Mouse (Mus musculus): Measurements from ENCODE around the gene Sgk1. TPM values are rescaled to one million over a fixed set of nuclear protein-coding genes. Genes with fewer than 3 reads are reported as not detected.

The Sgk1 gene
- total RNA-seq, 2 experiments from 2014 or later = 95.0 to 204 TPM

DNA sequence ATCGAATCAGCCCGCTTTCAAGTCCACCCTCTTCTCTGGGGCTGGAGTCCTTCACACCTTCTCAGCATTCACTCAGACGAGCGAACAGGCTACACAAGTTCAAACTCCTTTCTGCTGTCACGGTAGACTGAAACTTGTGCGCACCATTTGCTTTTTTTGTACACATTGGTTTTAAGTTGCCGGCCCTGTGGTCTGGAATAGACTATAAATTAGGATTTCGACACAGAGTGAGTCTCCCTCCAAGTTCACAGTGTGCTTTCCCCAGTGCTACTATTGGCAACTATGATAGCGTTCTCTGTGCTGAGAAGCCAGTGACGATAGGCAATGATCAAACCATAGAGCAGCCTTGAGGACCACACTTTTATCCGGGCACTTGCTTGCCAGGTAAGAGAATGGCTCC, 91.7 kb downstream of the Sgk1 start:
- DNase-seq = no peak

DNA sequence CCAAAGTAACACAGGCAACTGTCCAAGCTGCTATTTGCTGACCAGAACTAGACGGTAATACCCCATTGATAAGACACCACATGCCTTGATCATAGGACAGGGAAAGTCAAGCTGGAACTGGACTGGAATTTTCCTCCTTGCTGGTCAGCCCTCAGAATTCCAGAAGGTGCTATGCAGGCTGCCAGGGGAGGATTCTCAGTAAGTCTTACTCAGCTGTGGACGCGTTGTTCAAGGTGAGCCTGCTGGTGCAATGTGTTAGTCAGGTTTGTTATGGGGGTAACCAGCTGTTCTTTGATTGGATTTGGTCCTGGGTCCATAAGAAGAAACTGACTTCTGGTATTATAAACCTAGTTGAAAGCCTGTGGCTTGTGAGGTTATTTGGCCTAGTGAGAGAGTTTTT, 92.8 kb downstream of the Sgk1 start:
- DNase-seq = no peak

DNA sequence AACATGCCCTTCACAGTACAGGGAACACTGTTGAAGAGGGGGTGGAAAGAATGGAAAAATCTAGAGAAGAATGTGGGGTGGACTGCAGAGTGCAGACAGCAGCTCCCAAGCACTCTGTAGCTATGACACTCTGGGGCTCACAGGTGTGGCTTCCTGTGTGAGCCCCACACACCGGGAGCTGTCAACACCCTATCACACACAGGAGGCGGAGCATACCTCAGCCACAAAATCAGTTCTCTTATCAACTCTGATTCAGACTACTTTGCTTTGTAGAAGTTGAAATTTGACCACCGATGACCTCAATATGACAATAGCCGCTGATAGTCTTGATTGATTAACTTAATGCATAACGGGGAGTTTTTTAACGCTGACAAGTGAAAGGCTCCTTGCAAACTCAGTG, 93.4 kb downstream of the Sgk1 start:
- no peak for DNase-seq

DNA sequence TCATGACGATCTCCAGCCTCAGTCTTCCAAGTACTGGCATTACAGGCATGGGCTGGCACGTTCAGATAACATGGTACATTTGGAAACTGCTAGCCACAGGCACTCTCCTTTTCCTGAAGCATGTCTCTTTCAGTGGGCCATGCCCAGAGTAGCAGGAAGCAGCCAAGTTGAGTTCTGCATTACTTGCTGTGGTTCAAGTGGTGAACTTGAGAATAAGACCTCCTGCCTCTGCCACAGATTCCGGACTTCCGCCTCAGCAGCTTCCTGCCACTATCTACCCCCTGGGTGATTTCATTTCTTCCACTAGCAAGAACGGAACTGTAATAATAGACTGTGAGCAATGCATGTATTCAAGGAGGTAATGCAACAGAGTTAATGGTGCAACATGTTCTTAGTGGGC, 94.3 kb downstream of the Sgk1 start:
- DNase-seq = no peak

DNA sequence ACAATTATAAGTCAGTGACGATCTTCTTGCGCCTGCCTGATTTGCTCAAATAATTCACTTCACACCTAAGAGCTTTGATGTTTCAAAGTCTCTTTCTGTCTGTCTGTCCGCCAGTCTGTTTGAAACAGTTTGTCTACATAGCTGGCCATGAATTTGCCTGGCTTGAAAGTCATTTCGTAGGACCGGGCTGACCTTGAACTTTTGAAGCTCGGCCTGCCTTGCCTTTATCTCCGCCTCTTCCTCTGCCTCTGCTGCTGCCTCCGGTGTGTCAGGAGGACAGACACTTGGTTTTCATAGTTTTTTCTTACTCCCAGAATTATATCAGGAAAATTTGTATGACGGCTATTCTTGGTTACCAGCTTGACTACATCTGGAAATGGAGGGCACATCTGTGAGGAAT, 96.4 kb downstream of the Sgk1 start:
- peak; percentile 71 for DNase-seq

DNA sequence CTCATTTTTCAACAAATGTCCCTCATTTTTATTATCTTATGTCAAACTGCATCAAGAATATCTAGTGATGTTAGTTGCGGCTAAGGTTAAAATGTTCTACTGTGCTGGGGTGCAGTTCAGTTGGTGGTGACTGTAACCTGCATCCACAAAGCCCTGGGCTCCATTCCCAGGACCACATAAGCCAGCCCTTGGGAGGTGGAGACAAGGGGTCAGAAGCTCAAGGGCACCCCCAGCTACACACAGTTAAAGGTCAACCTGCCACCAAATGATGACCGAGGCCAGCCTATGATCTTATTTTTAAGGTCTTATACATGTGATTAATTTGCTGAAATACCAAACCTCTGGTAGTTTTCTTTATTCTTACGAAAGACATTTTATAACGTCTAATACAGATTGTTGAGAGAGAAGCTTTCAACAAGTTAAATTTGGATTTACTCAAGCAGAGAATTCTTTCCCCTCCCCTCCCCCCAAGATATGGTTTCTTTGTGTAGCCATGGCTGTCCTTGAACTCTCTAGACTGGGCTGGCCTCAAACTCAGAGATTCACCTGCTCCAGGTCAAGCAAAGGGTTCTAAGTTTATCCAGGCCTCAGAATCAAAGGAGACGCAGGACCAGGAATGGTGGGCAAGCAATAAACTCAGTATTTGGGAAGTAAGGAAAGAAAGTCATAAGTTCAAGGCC, 97.4 kb downstream of the Sgk1 start:
- DNase-seq = peak; percentile 69

DNA sequence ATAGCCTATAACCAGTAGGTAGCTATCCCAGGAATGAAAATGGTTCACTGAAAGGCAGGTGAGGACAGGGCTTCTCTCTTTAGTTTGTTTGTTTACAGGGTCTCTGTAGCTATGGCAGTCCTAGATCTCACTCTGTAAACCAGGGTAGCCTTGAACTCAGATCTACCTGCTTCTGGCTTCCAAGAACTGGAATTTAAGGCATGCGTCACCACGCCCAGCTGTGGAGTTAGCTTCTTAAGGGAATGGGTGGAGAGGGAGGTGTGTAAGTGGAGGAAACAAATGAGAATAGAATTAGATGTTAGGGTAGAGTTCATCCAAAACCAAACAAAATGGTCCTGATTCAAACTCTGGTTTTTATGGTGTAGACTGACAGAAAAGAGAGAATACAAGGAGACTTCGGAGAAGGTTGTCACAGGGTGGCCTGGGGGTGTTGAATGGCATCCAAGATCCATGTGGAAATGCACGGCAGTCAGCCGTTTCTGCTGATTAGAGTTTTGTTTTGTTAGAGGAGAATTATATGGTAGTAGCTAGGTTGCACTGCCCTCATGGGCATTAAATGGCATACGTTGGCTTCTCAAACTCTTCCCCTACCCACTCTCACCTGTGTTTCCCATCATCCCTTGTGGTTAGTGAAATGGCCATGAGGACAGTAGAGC, 98.9 kb downstream of the Sgk1 start:
- no peak for DNase-seq

DNA sequence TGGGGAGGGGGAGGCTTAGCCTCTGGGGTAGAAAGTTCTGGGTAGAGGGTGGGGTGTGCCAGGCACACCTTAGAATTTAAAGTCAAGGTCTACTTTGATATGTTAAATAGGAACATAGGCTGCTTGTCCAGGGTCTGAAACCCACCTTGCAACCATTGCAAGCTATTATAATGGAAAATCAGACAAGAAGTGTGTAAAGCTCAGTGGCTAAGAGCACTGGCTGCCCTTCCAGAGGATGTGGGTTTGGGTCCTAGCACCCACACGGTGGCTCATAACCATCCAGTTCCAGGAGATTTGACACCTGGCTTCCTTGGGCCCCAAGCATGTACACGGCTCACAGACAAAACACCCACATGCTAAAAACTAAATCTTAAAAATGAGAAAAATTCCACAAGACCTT, 100.3 kb downstream of the Sgk1 start:
- DNase-seq = no peak

DNA sequence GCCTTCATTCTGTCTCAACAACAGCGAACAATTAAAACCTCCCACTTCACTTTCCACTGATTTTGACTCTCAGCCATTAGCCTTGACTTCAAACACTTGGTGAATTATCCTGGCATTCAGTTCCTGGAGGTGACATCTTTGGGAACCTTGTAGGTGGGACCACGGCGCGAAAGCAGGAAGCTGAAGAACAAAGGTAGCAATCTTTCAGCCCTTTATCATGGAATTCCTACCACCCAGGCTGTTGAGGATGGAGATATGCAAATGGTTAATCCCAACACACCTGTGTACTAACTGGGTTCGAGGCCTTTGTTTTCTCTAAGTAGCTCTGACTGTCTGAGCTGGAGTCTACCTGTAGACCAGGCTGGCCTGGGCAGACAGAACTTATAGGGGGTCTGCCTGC, 106.5 kb downstream of the Sgk1 start:
- DNase-seq = no peak

DNA sequence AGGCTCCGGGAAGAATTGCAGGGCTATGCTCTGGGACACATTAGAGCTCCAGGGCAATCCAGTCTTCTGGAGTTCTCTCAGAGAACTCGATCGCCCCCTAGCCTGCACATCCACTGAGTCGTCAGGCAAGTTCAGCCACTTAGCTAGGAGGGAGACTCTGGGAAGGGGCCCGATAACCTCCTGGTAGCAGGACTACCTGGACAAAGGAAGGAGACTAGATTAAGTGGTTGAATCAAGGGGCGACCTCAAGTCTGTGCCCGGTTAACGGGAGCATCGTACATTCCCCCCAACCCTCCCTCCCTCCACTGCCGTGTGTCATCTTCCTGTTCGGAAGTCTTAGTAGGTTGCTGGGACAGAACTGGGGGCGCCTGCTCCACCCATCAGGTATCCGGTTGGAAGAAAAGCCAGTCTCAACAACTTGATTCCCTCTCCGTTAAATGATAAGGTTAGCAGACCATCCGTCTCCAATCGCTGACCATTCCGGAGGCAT, 109.4 kb downstream of the Sgk1 start:
- peak; percentile 89 for DNase-seq

DNA sequence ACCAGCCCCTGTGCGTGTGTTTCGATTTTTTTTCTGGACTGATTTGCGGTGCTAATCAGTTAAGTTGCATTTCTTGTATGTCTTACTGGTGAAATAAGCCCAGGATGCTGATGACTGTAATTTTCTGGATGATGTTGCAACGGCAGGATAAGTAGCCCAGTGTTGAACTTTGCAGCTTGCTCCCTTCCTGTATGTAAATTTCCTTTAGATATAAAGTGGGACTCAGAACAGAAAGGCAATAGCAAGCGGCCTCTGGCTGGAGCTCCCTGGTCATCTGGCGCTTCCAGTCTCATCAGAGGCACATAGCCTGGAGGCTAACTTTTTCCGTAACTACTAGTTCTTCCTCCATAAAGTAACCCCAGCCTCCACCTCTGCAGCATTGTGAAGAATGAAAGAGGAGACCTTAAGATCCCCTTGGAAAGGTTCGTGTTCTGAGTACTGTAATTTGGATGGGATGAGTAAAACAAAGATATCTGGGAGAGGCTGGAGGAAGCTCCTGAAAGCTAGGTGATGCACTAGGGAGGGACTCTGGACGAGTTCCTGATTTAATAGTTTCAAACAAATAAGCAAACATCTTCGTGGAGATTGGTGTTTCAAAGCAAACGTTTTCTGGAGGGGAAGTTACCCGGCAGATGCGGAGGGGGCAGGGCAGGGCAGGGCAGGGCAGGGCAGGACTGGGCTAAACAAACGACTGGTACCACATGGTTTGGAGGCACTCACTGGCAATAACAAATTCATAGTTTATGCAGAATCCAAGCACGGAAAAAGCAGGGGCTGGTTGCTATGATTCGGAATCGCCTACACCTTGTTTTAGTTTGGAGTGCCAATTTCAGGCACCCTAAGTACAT, 110.2 kb downstream of the Sgk1 start:
- DNase-seq = peak; percentile 58

DNA sequence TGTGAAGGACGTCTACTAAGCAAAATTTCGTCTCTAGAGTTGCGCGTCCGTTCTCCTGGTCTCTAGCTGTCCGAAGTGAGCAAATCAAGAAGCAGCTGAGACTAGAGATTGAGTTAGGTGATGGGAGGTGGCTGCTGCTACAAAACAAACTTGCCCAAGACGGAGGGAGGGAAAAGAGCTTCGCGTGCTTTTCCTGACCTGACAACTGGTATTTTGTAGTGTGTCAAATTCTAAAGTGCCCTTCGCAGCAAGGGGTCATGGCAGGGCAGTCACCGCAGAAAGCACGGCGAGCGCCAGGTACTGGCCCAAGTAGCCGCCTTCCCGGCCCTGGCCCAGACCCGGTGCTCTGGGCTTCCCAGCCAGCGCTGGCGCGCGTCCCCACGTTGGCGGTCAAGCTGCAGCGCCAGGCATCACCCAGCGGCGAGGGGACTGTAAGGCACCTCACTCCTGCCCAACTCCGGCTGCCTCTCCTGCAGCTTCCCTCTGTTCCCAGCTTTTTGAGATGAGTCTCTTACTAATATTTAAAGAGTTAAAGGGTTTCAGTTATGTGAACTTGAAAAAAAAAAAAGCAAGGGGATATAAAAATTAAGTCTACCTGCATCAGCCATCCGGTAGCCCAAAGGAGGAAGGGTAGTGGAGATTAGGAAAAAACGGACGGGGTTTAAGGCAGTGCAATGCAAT, 111.0 kb downstream of the Sgk1 start:
- DNase-seq = peak; percentile 91

DNA sequence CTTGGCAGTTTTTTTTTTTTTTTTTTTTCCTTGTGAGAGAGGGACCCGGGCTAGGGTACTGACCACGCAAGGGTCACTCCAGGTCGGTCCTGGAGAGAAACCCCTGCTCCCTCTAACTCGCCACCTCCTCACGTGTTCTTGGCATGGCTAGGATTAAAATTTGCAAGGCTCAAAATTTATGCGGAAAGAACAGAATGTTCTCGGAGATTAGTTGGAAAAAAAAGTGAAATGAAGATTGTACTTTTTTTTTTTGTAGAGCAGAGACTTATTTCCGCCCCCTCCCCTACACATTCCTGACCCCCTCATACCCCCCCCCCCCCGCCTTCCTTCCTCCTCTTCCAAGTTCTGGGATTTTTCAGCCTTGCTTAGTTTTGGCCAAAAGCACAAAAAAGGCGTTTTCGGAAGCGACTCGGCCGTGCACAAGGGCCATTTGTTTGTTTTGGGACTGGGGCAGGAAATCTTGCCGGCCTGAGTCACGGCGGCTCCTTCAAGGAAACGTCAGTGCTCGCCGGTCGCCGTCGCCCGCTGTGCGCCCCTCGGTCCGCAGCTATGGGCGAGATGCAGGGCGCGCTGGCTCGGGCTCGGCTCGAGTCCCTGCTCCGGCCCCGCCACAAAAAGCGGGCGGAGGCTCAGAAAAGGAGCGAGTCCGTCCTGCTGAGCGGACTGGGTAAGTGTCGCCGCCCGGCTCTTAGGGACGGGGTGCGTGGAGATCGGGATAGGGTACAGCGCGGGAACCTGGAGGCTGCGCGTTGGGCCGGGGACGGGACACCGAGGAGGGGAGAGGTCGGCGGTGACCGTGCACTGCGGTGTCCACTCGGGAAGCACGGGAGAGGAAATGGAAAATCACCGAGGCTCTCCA, 111.8 kb downstream of the Sgk1 start:
- DNase-seq = peak; percentile 78

DNA sequence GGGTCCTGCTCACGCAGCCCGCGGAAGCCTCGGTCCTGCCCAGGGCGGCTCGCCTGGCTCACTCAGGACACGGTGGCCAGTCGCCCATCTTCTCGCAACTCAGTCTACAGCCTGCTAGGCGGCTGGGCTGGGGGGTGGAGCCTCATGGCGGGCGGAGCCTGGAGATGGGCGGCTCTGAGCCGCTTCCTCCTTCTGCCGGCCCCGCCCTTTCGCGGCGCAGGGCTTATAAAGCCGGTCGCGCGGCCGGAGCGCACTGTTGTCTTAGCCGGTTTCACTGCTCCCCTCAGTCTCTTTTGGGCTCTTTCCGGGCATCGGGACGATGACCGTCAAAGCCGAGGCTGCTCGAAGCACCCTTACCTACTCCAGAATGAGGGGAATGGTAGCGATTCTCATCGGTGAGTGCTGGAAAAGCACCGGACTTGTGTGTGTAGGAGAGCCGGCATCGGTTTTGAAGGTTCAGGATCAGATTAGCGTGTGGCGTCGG, 112.5 kb downstream of the Sgk1 start:
- DNase-seq = peak; percentile 99

DNA sequence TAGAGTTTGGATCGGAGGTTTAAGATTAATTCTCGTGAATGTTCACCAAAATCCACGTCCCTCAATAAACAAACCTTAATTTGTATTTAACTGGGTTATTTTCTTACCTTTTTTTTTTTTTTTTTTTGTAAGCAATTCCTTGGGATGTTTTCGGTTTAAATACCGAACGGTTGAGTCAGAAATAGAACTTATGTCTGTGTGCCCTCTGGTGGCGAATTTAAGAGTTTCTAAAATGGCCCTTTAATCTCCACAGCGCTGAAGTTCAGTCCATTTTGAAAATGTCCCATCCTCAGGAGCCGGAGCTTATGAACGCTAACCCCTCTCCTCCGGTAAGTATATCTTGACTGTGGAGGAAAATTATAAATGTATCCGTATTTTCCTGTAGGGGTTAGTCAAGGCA, 113.2 kb downstream of the Sgk1 start:
- peak; percentile 71 for DNase-seq

DNA sequence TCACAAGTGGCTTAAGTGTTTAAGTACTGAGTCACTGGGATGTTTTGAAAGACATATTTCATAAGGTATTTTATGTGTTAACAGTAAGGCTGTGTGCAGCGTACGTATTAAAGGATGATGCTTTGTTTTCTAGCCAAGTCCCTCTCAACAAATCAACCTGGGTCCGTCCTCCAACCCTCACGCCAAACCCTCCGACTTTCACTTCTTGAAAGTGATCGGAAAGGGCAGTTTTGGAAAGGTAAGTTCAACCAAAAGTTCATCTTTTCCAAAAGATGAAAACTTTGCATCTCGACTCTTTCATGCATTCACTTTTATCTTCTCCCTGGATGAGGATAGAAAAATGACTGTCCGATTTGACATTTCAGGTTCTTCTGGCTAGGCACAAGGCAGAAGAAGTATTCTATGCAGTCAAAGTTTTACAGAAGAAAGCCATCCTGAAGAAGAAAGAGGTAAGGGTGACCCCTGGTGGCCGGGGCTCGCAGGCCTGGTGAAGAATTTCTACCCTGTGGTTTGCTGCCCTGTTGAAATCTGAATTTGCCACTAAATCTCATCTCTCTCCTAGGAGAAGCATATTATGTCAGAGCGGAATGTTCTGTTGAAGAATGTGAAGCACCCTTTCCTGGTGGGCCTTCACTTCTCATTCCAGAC, 113.8 kb downstream of the Sgk1 start:
- peak; percentile 90 for DNase-seq

DNA sequence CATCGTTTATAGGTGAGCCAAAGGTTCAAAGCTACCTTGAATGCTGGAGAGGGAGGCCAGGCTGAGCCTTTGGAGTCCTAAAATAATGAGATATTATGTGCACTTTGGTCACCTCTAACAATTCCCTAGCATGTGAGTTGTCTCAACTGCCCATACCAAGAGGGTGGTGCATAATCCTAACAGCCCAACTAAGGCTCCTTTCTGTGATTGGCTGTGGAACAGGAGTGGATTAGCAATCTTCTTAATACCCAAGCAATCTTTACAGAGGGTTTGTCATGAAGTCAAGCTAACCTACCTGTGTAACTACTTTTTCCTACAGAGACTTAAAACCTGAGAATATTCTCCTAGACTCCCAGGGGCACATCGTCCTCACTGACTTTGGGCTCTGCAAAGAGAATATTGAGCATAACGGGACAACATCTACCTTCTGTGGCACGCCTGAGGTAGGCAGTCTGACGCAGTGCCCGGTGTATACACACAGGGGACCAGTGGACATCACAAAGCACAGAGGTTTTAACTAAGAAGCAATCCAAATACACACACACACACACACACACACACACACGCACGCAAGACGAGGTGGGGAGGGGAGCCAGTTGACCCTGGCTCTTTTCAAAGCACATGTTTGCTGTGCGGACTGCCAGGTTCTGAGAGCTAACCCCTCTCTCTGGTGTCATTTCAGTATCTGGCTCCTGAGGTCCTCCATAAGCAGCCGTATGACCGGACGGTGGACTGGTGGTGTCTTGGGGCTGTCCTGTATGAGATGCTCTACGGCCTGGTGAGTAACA, 114.9 kb downstream of the Sgk1 start:
- DNase-seq = no peak

DNA sequence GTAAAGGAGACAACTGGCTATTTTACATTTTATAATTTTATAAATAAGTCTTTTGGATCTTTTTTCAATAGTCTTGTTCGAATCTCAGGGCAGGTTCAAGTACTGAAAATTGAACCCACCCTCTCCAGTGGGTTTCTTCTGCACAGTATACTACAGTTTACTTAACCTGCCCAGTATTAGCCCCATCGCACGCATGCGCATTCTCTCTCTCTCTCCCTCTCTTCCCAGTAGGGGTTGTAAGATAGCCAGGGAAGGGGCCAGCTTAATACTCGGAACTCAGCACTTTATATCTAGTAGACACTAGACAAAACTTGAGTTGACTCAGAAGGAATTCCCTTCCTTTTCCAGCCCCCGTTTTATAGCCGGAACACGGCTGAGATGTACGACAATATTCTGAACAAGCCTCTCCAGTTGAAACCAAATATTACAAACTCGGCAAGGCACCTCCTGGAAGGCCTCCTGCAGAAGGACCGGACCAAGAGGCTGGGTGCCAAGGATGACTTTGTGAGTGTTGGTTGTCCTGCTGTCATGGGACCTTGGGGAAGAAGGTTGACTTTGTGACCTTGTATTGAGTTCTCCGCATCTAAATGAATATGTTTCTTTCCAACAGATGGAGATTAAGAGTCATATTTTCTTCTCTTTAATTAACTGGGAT, 115.7 kb downstream of the Sgk1 start:
- no peak for DNase-seq

DNA sequence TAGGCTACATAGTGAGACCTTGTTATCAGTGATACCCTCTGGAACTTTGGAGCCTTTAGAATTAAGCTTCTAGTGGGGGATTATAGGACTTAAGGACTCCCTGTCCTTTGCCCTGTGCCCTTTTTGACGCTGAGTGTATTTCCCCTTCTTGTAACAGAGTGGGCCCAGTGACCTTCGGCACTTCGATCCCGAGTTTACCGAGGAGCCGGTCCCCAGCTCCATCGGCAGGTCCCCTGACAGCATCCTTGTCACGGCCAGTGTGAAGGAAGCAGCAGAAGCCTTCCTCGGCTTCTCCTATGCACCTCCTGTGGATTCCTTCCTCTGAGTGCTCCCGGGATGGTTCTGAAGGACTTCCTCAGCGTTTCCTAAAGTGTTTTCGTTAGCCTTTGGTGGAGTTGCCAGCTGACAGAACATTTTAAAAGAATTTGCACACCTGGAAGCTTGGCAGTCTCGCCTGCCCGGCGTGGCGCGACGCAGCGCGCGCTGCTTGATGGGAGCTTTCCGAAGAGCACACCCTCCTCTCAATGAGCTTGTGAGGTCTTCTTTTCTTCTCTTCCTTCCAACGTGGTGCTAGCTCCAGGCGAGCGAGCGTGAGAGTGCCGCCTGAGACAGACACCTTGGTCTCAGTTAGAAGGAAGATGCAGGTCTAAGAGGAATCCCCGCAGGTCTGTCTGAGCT, 116.7 kb downstream of the Sgk1 start:
- DNase-seq = no peak

Measured in adrenal gland, postnatal 10 days (tissue).